Mouse (Mus musculus): ENCODE measurements around the gene Olfr420.

The Olfr420 gene

DNA sequence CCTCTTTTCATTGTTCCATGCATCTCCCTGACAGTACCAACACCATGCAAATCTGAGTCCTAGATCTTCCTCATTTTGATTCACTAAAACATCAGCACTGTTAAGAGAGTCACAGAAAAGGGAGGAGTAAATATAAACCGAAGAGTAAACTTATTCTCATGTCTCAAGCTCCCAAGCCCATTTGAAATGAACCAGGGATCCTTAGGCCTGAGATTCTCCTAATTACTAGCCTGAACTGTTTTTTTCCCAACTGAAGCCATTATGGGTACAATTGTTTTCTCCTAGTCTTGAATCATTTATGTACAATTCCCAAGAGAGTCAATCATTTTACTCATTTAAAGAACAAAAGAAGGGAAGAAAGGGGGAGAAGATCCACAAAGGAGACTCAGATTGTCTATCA, at the start of gene Olfr420:
Gene Olfr420, plus strand, starts transcription at position 301 of the 400 bp plus-strand sequence.
- no peak for DNase-seq (ENCODE audit: low spot score in 2 of 2)

DNA sequence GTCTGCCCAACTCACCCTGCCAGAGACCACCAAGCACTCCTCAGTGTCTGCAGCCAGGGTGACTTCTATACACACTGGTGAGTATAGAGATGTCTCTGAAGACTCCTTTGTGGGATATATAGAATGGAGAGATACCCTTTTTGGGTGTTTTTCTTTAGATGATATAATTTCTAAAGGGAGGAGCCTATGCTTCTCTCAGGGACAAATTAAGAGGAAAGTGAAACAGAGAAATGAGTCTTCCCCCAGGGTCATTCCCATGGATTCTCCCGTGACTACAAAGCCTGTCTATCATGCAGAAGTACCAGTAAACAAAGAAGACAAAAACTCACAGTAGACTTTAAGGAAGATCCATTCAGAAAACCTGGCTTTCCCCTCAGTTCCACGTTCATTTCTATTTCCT, 34.4 kb upstream of the Olfr420 start, which contains the start of gene Olfr231:
Gene Olfr231, minus strand, starts transcription at position 101 of the 400 bp plus-strand sequence.
- no peak for DNase-seq (ENCODE audit: low spot score in 2 of 2)

DNA sequence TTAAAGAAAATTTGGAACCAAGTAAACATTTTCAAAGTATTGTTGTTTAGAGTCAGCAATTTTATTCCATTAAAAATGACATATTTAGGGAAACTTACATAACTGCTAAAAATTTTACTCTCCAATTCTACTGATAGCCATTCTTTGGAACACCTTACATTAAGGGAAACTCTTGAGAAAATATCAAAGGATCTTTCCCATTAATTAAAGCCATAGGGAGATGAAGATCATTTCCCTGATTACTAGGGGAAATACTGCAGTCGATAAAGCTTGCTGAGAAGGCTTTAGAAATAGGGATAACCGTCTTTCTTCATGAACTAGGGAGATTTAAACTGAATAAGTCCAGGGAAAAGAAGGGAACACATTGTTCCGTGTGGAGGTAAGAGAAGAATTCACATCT, 24.2 kb upstream of the Olfr420 start, which contains the start of gene Olfr424:
Gene Olfr424, plus strand, starts transcription at position 301 of the 400 bp plus-strand sequence.
- no peak for DNase-seq (ENCODE audit: low spot score in 2 of 2)

DNA sequence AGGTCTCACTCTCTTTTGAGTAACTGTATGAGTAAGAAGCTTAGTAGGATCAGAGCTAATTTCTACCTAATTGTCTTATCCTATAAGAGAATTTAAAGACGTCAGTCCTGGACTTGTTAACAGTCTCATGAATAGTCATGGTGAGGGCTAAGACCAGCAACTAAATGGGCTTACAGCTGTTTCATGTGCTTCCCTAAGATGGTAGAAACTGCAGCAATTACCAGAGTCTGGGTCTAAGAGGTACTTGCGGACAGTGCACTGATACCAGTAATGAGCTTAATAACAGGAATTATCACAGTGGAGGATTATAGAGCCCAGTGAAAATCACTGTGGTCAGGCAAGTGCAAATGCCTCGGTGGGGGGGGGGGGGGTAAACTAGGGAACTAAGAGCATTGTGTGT, 23.4 kb upstream of the Olfr420 start:
- no peak for DNase-seq (ENCODE audit: low spot score in 2 of 2)

DNA sequence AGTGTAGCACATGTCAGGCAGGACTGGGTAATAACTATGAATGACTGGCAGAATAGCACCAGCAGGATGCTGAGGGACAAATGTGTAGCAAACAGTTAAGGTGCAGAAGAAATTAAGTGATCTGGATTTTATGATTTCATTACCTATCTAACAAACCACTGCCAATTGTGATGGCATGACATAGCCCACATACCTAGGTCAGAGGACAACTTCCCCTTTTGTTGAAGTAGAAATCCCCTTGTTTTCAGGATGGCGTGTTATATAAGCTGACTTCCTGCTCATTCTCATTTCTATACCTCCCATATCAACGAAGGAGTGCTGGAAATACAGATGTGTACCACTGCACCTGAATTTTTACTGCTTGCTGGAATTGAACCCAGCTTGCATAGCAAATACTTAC, 14.0 kb upstream of the Olfr420 start:
- no peak for DNase-seq (ENCODE audit: low spot score in 2 of 2)

DNA sequence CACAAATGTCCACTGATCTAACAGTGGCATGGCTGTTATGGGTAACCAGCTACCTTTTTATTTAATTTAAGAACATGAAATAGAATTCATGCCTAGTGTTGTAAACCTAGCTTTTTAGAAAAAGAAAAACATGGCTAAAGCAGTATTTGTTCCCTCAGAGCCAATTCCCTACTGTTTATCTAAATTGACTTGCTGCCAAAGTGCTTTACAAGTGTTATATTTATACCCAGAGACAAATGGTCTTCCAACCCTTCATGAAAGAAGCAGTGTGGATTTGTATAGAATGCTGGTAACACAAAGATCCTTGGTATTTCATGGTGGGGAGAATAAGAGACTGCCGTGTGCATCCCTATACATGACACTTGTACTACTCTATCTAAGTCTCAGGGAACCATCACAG, 8.7 kb upstream of the Olfr420 start:
- no peak for DNase-seq (ENCODE audit: low spot score in 2 of 2)

DNA sequence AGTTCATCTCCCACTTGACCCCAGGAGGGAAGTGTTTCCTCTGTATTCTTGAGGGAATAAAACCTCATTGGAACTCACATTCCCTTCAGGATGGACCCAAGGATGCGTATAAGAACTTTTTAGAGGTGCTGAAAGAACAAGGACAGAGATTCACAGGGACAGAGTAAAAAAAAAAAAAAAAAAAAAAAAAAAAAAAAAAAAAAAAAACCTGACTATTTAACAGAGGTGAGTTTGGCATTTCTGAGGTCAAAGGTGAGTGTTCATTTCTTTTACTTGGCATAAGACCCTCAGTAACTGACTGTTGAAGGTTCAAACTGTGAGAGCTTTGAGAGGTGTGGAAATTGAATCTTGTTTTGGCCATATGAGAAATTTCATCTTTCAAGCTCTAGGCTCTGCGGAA, 6.1 kb upstream of the Olfr420 start:
- no peak for DNase-seq (ENCODE audit: low spot score in 2 of 2)

DNA sequence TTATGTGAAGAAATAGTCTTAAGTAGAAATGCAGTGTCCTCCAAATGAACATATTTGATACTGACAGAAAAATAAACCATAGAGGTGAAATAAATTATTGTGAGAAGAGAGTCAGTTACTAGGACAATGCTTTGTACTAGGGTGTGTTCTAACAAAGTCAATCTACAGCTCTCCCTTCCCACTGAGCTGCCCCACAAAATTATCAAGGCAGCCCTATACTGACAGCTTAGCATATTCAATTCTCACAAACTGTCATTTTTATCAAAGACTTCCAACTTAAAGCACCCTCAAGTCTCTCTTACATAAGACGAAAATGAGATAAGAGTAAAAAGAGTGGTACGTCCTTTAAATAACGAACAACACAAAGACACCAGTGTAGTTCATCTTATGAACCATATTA, 2.2 kb downstream of the Olfr420 start:
- no peak for DNase-seq (ENCODE audit: low spot score in 2 of 2)

DNA sequence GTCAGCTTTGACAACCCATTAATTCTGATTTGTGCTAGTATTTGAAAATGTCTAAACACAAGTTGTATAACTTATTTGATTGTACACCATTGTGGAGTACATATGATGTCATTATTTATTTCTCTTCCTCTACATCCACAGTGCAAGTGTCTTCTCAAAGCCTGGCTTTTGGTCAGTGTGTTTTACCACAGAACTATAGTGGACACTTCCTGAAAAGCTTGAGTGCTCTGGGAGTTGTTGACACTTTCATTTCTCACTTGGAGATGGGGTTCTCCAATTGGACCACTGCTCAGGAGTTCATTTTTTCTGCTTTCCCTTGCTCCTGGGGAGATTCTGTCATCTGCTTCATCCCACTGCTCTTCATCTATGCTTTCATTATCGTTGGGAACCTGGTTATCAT, 3.1 kb downstream of the Olfr420 start:
- no peak for DNase-seq (ENCODE audit: low spot score in 2 of 2)

DNA sequence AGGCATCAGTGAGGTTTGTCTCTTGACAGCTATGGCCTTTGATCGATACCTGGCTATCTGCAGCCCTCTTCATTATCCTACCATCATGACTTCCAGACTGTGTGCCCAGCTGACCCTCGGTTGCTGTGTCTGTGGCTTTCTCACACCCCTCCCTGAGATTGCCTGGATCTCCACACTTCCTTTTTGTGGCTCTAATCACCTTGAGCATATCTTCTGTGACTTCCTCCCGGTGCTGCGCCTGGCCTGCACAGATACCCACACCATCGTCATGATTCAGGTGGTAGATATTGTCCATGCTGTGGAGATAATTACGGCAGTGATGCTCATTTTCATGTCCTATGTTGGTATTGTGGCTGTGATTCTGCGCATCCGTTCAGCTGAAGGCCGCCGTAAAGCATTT, 3.7 kb downstream of the Olfr420 start:
- DNase-seq (ENCODE audit: low spot score in 2 of 2), result no peak

DNA sequence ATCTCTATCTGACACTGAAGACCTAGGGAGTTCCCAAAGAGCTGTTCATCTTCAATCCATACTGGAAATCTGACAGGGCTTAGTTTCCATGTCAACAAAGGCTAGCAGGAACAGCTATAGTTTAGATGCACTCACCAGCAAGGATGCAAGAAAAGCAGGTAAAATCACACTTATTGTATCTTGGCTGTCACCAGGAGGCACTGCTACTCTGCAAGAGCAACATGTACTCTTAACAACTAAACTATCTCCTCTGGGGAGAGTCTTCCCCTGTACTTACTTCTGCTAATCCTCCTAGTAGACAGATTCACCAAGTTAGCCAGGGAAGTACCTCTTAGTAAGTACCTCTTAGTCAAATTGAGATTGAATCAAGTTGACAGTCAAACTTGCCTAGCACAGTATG, 13.6 kb downstream of the Olfr420 start:
- no peak for DNase-seq (ENCODE audit: low spot score in 2 of 2)

DNA sequence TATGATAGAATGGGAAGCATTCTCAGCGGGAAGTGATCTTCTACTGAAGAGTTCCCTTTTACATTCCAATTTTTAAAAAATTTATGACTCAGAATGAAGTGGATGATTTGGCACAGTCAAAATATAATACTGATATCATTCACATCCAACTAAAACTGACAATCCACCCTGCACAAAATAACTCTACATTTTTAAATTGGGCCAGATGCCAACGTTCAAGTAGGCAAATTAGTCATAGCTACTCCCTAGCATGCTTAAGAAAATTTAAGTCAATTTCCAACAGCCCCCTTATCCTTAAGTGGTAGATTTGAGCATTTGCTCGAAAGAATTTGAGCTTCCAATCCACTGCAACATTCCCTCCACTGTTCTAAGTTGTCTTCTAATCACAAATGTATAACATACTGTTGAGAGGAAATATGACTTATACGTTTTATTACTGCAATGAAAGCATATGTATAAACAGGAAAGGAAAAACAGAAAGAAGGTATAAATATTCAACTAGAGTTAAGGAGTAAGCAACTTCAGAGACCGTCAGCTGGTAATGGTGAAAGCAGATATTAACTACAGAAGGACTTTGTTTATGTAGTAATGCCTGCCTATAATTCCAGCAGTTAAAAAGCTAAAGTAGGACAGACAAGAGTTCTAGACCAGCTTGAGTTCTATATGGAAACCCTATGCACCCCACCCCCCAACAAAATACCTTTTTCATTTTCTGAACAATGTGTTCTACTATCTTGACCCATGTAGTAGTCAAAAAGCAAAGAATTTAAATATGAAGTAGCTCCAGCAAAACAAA, 15.5 kb downstream of the Olfr420 start:
- no peak for DNase-seq (ENCODE audit: low spot score in 2 of 2)

DNA sequence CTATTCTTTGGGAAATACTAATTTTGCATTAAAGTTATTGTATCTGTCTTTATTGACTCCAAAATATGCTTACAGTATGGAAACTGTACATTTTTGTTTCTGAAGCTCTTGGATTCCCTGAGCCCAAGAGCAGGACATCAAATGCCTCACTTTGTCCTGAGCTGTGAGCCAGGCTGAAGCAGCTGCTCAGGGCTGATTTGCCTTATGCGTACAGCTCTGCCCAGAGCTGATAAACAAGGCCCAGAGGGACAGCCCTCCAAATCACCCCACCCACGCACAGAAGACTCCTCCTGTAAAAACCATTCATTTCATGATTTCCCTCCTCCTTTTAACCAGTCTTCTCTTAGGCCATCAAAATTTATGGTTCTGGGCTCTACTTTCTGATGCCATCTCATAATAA, 16.1 kb downstream of the Olfr420 start:
- DNase-seq (ENCODE audit: low spot score in 2 of 2), result no peak

DNA sequence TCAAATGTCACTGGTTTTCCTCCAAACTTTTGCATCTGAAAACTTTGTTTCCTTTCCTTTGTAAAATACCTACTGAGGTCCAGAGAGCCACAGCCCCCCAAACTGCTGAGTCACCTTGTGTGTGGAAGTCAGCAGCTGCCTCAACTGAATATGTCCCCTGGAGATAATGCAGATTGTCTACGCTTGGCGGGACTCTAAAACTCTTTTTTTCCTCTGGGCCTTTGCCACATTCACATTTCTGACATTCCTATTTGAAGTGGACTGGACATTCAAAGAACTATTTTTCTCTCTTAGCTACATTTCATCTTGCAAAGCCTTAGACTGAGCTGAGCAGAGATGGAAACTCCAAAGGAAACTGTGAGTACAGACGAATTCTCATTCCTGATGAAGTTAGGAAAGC, 17.2 kb downstream of the Olfr420 start, which contains the start of gene Spta1:
Gene Spta1, plus strand, starts transcription at position 172 of the 400 bp plus-strand sequence.
- no peak for DNase-seq (ENCODE audit: low spot score in 2 of 2)

DNA sequence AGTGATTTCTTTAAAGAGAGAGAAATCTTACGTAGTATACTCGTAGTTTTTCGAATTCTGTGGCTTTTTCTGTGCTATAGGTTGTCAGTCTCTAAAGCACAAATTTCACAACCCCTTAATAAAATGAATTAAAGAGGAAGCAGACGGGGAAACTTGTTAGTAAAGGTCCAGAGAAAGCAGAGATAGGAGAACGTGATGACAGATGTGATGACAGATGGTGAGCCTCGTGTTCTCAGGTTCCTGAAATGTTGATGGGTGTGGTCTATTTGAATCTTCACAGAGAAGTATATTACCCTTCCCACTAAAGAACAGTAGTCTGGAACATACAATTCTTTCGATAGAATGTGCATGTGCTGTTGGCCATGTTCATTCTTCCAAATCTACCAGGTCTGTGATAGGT, 49.3 kb downstream of the Olfr420 start:
- no peak for DNase-seq (ENCODE audit: low spot score in 2 of 2)
